Mouse (Mus musculus): ENCODE data around the gene Scyl1. TPM values are rescaled to one million over a fixed set of nuclear protein-coding genes. Genes with fewer than 3 reads are reported as not detected.

The Scyl1 gene
- total RNA-seq, 2 experiments from 2014 or later = 55.1 to 67.8 TPM

DNA sequence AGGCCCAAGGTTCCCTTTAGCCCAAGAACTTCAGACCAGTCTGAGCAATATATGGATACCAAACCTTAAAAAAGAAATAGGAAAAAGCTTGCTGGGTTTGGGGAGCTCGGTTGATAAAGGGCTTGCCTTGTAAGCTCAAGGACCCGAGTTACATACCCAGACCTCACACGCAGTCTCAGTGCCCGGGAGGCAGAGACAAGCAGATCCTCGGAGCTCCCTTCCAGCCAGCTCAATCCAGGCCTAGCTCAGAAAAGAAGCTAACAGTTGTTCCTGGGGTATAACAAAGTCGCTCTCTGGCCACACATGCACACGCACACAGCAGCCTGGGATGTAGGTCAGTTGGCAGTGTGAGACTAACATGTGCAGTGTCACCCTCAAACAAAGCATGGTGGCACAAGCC, 16.7 kb upstream of the Scyl1 start:
- DNase-seq = no peak

DNA sequence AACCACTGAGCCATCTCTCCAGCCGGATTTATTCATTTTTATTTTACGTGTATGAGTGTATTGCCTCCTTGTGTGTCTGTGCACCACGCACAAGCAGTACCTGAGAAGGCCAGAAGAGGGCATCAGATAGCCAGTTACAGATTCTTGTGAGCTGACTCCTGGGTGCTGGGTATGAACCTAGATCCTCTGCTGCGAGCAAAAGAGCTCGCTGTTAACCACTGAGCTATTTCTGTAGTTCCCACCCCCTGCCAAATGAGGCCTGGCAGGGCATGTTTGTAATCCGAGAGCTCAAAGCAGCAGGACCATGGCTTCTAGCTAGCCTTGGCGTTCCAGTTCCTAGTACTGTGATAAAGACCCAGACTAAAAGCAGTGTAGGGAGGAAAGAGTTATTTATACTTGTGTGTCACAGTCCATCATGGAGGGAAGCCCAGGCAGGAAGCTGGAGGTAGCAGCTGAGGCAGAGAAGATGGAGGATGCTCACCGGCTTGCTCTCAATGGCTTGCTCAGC, 16.0 kb upstream of the Scyl1 start:
- DNase-seq = peak; percentile 89 to 94

DNA sequence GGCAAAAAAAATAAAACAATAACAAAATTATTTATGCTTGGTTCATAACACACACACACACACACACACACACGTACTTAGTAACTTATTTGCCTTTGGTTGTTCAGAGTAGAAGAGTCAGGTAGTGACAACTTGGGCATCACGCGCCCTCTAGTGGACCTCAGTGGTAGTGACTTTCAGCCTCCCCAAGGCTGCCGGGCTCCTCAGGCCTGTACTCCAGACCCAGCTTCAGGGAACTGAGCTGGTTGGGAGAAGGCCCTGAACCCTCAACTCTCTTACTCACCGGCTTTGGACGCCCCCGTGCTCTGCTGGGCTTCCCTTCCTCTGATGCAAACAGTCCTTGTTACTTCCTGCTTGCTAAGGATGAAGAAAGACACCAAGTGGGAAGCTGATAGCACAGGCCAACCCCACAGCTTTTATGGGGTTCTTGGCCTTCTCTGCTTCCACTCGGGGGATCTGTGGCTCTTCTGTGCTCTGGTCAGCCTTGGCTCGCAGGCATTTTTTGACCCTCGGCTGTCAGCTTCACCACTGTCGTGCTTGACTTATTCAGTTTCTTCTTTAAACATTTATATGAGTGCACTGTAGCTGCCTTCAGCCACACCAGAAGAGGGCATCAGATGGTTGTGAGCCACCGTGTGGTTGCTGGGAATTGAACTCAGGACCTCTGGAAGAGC, 15.4 kb upstream of the Scyl1 start:
- DNase-seq = peak; percentile 88 to 94

DNA sequence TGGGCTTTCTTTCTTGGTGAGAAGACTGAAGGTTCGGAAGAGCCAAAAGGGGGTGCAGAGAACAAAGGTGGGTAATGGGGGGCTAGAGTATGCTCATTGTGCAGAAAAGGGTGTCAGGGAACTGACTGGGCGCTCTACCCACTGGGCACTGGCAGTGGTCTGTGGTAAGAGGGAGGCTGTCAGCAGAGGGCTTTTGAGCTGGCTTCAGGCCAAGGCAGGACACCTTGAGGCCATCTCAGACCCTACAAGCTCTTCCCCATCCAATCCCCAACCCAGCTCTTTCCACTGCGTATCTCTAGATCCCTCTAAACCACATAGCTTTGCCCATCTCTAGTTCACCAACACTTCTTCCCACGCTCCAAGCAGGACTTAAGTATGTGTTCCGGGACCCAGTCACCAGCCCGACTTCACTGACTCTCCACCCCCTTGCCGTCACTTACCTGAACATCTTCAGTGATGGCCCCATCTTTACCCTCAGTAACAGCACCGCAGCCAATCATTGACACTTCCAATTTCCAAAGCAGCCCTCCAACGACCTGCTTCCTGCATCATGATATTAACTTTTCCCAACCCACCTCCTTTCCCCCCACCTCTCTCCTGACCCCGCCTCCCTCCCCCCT, 13.8 kb upstream of the Scyl1 start:
- no peak for DNase-seq

DNA sequence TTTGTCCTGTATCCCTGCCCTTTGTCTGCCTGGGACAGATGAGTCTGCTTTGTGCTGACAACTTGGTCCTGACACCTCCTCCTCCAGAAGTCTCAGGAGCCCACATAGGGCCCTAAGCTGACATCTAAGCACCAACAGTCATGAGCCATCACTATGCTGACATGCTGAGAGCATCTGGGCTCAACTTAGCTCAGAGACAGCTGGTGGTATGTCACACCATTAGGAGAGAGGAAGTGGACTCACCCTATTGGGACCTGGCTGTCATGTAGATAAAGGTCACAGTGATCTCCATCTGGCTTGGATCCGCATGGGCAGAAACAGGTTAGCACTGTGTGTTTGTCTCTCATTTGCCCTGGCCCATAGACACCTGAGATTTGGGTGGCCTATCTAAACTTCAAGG, 10.9 kb upstream of the Scyl1 start:
- no peak for DNase-seq

DNA sequence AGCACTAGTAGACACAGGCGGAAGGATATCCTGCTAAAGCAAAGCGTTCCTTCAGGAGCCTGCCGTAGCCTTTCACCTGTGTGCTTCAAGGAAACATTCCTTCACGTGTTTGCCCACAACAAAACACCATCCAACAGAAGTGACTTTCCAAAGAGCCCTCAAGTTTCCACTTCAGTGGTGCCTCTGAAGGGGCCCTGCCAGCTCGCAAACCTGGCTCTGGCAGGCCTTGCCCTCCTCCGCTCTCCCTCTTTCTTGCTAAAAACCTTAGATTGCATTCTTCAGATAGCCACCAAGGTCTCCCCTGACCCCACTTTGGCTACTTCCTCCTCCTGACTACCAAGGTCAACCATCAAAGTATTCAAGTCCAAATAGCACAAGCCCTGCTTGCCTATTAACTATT, 10.3 kb upstream of the Scyl1 start:
- no peak for DNase-seq

DNA sequence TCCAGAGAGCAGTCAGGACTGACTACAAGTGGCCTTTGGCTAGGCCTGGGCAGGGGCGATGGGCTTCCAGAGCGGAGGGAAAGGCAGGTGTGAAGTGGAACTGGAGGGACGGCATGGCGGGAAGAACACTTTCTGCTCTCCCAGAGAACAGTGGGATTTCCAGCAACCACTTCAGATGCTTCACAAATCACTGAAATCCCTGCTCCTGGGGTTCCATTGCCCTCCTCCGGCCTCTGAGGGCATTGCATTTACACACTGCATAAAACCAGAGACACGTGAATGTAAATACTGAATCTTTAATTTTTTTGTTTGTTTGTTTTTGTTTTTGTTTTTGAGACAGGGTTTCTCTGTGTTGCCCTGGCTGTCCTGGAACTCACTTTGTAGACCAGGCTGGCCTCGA, 9.0 kb upstream of the Scyl1 start:
- peak in 1 of 2 experiments; percentile 60 for DNase-seq

DNA sequence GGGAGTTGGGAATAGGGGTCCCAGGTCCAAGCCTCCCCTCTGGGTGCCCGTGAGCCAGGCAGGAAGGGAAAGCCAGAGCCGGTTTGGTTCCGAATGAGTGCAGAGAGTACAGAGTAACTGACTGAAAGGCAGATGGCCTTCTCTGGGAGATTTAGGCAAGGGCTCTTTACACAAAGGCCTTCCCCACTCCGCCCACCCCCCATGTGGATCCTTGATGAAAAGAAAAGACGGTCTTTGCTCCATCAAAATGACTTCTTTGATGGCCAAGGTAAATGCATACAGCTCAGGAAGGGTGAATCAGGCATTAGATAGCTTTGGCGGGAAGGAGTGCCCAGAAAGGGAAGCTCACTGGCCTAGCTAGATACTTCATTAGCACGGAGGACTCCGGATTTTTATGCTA, 7.1 kb upstream of the Scyl1 start:
- DNase-seq = no peak

DNA sequence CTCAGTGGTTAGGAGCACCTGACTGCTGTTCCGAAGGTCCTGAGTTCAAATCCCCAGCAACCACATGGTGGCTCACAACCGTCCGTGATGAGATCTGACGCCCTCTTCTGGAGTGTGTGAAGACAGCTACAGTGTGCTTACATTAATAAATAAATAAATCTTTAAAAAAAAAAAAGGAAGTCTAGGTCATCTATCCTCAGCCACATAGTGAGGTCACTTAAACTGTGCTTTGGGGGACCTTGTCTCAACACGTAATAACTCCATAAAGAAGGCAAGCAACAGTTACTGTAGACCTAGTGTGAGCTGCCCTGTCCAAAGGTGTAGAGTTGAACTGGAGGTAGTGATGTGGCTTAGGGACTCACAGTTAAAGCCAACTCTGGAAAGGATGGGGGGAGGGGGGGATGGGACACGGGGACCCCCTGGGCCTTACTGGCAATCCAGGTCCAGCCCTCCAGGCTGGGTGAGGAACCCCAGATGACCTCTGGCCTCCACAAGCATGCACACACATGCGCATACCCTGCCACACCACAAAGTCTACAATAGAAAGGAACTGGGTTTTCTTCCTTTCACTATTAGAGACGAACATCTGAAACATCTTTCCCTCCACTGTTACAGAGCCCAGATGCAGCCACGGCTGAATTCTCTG, 6.3 kb upstream of the Scyl1 start:
- DNase-seq = no peak

DNA sequence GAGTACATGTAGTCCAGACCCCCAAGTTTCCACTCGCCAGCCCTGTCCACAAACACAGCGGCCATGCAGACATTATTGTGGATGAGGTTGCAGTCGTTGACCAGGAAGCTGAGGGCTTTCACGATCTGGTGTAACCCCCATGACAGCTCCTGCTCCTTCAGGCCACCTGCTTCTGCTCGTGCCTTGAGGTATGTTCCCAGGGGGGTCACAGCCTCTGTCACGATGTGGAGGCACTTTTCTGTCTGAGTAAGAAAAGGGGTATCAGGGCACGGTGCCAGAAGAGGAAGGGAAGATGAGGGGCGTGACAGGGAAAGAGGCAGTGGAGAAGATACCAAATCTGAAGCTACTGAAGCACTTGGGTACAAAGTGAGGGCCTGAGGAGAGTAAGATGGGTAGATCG, 908 bp downstream of the Scyl1 start:
- DNase-seq = no peak

DNA sequence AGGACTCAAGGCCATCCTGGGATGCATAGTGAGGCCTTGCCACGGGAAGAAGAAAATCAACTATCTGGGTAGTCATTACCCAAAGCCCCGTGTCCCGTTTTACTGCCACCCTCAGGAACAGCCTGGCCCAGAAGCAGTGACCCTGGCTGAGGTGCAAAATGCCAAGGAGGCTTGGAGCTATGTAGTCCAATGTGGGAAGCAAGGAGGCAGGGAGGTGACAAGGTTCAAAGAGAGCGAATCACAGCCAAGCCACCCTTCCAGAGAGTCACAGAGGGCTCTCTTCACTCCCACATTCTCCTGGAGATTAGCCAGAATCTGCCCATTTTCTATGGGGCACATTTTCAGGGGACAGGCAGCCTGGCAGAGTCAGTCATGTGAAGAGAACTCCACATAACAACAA, 3.9 kb downstream of the Scyl1 start:
- DNase-seq = no peak

DNA sequence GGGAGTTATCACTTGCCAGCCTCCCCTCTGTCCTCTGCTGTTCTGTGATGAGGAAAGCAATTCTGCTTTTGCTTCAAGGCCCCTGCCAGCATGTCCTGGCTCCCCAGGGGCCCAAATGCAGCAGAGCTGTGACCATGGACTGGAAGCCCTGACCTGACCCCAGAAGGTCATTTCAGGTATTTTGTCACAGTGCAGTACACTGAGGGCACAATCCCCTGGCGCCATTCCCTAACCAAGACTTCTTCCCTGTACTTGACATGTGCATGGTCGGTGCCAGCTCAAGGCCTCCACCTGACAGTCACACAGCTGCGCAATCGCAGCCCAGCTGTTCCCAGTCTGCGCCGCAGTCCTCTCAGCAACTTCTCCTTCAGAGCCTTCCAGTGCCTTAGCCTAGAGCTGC, 8.1 kb downstream of the Scyl1 start:
- DNase-seq = no peak

DNA sequence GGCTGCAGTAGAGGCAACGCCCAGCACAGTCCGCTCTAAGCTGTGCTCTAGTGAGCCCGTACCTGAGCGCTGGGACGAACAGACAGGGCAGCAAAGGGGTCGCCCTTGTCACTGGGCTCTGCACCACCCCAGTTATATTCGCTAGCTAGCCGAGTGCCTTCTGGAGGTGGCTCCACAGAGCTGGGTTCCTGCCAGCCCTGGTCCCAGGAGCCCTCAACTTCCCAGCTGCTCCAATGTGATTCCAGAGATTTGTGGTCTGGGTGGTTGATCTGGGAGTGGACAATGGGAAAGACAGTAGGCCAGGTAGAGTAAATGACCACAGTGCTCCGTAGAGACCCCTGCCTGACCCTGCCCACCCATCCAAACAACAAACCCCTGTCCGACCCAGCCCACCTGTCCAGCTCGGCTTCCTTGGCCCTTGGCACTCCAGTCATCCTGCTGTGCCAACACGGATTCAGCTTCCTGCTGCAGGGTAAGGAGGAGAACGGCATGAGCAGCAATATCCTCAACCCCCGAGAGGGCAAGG, 12.3 kb downstream of the Scyl1 start:
- no peak for DNase-seq

DNA sequence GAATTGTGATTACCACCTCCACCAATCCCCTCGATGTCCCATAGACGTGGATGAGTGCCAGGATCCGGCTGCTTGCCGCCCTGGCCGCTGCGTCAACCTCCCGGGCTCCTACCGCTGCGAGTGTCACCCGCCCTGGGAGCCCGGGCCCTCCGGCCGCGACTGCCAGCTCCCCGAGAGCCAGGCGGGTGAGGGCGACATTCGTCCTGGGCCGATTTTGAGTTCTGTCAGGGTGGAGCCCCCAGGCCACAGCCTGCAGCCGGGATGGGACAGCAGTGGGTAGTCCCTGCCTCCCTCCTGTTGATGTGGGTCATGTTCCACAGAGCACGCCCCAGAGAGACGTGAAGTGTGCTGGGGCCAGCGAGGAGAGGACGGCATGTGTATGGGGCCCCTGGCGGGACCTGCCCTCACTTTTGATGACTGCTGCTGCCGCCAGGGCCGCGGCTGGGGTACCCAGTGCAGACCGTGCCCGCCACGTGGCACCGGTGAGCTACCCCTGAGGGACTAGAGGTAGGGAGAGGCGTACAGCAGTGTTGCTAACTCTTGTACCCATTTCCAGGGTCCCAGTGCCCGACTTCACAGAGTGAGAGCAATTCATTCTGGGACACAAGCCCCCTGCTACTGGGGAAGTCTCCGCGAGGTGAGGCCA, 14.1 kb downstream of the Scyl1 start:
- DNase-seq = no peak

DNA sequence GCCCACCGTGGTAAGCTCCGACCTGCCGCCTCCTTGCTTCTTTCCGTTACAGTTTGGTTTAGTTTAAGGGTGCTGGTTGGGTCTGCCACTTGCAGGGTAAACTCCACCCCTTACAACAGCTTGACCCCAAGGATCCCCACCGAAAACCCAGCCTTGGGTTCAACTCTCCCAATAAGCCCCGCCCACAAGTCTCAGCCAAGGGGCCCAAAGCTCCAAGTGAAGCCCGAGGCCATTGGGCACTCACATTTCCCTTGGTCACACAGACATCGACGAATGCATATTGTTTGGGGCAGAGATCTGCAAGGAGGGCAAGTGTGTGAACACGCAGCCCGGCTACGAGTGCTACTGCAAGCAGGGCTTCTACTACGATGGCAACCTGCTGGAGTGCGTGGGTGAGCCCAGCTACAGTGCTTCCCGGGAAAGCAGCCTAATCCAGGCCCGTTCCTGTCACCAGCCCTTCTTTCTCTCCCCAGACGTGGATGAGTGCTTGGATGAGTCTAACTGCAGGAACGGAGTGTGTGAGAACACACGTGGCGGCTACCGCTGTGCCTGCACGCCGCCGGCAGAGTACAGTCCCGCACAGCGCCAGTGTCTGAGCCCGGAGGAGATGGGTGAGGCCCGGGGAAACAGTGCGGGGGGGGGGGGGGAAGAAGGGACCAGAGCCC, 14.8 kb downstream of the Scyl1 start:
- DNase-seq = no peak

DNA sequence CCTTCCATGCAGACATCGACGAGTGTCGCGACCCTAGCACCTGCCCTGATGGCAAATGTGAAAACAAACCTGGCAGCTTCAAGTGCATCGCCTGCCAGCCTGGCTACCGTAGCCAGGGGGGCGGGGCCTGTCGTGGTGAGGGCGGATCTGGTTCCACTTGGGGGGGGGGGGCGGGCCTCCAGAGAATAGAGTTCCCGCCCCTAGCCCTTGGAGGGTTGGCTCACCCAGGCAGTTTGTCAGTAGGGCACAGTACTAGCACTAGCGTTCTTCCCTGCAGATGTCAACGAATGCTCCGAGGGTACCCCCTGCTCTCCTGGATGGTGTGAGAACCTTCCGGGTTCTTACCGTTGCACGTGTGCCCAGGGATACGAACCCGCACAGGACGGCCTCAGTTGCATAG, 19.5 kb downstream of the Scyl1 start:
- peak in 1 of 2 experiments; percentile 36 for DNase-seq

DNA sequence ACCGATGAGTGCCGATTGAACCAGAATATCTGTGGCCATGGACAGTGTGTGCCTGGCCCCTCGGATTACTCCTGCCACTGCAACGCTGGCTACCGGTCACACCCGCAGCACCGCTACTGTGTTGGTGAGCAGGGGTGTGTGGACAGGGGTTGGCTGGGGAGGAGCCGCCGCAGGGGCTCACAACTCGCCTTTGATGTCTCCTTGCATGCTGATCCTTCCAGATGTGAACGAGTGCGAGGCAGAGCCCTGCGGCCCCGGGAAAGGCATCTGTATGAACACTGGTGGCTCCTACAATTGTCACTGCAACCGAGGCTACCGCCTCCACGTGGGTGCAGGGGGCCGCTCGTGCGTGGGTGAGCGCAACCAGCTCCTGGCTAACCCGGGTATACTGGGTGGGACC, 20.3 kb downstream of the Scyl1 start:
- no peak for DNase-seq

DNA sequence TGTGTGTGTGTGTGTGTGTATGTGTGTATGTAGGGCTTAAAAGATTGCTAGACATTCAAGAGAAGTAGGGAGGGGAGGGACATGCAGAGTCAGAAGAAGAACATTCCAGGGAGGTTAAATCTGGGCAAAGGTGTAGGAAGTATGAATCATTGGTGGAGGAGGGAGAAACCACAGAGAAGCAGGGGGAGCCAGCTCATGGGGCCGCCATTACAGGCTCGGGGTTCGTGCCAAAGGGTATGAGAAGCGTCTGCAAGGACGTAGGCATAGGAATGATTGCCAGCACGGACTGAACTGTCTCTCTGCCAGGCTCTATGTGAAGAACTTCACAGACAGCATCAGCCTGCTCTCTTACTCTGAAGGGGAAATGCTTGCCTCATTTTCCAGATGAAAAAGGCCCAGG, 21.7 kb downstream of the Scyl1 start:
- no peak for DNase-seq

DNA sequence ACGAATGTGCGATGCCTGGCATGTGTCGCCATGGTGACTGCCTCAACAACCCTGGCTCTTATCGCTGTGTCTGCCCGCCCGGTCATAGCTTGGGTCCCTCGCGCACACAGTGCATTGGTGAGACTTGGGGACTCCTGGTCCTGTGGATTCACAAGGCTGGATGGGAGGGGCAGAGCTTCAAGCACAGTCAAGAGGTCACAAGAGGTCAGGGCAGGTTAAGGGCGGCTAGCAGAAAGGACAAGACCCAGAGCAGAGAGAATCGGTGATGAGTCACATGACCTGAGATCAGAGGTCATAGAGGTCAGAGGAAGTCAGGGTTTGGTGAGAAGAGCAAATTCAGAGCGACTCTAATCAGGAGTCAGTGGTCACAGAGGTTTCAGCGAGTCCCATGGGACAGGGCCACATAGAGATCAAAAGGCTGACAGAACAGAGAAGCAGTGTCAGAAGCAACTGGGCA, 24.3 kb downstream of the Scyl1 start:
- no peak for DNase-seq

DNA sequence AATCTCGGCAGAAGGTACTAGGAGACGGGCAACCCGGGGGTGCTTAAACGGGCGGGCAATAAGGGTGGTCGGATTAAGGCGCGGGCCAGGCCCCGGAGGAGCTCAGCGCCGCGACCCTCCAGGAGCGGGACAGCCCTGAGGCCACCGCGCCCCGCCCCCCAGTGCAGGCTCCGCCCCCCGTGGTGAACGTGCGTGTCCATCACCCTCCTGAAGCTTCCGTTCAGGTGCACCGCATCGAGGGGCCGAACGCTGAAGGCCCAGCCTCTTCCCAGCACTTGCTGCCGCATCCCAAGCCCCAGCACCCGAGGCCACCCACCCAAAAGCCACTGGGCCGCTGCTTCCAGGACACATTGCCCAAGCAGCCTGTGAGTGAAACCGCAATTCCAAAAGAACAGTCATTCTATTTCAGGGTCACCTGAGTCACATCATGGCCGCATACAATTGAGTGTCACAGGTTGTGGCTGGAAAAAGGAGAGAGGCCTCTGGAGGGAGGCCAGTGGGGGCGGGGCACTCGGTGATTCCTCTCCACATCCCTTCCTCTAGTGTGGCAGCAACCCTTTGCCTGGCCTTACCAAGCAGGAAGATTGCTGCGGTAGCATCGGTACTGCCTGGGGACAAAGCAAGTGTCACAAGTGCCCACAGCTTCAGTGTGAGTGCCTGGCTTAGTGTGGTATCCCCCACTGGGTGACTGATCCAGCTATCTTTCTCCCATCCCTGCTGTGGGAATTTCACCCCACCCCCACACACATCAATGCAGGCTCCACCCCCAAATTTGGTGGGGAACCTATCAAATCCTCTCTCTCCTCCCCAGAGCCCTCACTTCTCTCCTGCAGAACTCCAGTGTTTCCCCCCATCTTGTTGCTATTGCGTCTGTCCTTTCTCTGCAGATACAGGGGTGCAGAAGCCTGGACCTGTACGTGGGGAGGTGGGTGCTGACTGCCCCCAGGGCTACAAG, 25.2 kb downstream of the Scyl1 start:
- DNase-seq = no peak

DNA sequence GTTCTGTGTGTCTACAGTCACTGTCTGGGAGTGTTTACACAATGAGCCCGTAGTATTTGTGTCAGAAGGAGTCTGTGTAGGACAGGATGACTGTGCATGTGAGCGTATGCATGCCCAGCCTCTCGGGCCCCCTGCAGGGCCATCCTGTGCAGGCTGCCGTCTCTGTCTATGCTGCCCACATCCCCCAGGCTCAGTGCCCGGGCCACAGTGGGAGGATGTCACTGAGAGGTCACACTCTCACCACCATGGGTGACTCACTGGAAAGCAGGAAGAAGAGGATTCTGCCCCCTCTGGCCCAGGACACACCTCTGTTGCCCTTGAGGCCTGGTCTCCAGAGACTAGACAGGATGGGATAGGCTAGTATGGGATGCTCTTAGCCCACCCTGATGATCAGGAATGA, 27.6 kb downstream of the Scyl1 start:
- peak; percentile 28 to 29 for DNase-seq

Measured in heart, adult 18-20 months (tissue).